Mouse (Mus musculus) embryonic facial prominence, embryonic 13.5 days (tissue): ENCODE results near the gene Flot1. TPM values are rescaled to one million over a fixed set of nuclear protein-coding genes. Genes with fewer than 3 reads are reported as not detected.

ENCODE experiments used
- ATAC-seq: fragments of 200-750 bp; cut with Nextera tagmentation; 2 replicates; pipeline ENCODE4 v1.8.0; 2017; ENCODE audit warnings: low read depth; ENCODE audit not compliant: insufficient number of reproducible peaks, insufficient read depth, low FRiP score, low TSS enrichment
- H3K27ac ChIP-seq: fragments of 300-500 bp; sonication (generic); 2 replicates; pipeline ENCODE4 v1.5.1; 2015; ENCODE audit warnings: moderate library complexity, mild to moderate bottlenecking, inconsistent platforms
- H3K27me3 ChIP-seq: fragments of 300-500 bp; sonication (generic); 2 replicates; pipeline ENCODE4 v1.6.1; 2015; ENCODE audit warnings: mild to moderate bottlenecking, inconsistent platforms
- H3K36me3 ChIP-seq: fragments of 300-500 bp; sonication (generic); 2 replicates; pipeline ENCODE4 v1.6.1; 2015; ENCODE audit warnings: mild to moderate bottlenecking, inconsistent platforms
- H3K4me1 ChIP-seq: fragments of 300-500 bp; sonication (generic); 2 replicates; pipeline ENCODE4 v1.6.1; 2015; ENCODE audit warnings: inconsistent platforms
- H3K4me2 ChIP-seq: fragments of 300-500 bp; sonication (generic); 2 replicates; pipeline ENCODE4 v1.6.1; 2015; ENCODE audit warnings: moderate library complexity, mild to moderate bottlenecking, inconsistent platforms
- H3K4me3 ChIP-seq: fragments of 300-500 bp; sonication (generic); 2 replicates; pipeline ENCODE4 v1.5.1; 2015; ENCODE audit warnings: mild to moderate bottlenecking, inconsistent platforms
- H3K9ac ChIP-seq: fragments of 300-500 bp; sonication (generic); 2 replicates; pipeline ENCODE4 v1.6.1; 2015; ENCODE audit warnings: mild to moderate bottlenecking, inconsistent platforms
- H3K9me3 ChIP-seq: fragments of 300-500 bp; sonication (generic); 2 replicates; pipeline ENCODE4 v1.6.1; 2016; ENCODE audit warnings: inconsistent platforms
- WGBS: fragments of 180-500 bp; shearing (Covaris S2); methylation state at CpG from one replicate; pipeline ENCODE4 v1.1.7; 2015; ENCODE audit warnings: mixed read lengths; 5-methylcytosine and 5-hydroxymethylcytosine counted together
- polyA plus RNA-seq: library from polyadenylated mRNA; unstranded; fragments of >200 nt; fragmentation: Nextera tagmentation; extraction: Ambion mirVana; gene quantifications from 2 replicates; pipeline ENCODE4 v1.2.1, GENCODE M21; 2015

Gene Flot1
- polyA plus RNA-seq, 1 experiment from 2014 or later: 61.0 TPM

DNA sequence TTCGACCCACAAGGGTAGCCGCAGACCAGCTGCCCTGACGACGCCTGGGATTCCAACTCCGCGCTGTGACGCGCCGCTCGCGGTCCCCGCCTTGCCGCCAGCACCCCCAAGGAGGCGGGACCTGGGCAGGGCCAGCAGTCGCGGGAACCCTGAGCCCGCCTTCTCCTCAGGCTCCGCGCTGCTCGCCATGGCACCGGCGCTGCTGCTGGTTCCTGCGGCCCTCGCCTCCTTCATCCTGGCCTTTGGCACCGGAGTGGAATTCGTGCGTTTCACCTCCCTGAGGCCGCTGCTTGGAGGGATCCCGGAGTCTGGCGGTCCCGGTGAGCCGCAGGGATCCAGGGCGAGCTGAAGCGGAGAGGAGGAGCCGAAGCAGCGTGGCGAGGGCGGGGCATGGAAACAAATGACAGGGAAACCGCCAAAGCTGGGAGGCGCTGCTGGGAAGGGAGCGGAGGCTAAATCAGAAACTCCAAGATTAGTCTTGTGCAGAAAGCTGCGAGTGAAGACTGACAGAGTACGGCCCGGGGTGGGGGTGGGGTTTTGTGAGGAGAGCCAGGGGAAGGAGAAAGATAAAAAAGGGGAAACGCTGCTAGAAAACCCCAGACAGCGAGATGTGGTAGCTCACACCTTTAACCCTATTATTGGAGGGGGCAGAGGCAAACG lies 38.3 kb downstream of the Flot1 start, which contains the start of gene Nrm:
Gene Nrm, plus strand, starts transcription at position 121 of the 660 bp plus-strand sequence.
- under 1% methylated on average over 47 of the region's 47 CpGs for WGBS
- Histone ChIP-seq H3K36me3 (peaks cover 31% of the 10 kb centered on the region), H3K27ac (peak within 1 kb of the TSS; percentile 96), H3K4me3 (peak within 1 kb of the TSS; percentile 75), H3K4me2 (peak within 1 kb of the TSS; percentile 71), H3K9ac (peak within 1 kb of the TSS; percentile 79), H3K9me3 (no peaks in the 10 kb centered on the region), H3K27me3 (no peaks in the 10 kb centered on the region), H3K4me1 (peaks cover 20% of the 10 kb centered on the region)
- peak; percentile 89 for ATAC-seq

DNA sequence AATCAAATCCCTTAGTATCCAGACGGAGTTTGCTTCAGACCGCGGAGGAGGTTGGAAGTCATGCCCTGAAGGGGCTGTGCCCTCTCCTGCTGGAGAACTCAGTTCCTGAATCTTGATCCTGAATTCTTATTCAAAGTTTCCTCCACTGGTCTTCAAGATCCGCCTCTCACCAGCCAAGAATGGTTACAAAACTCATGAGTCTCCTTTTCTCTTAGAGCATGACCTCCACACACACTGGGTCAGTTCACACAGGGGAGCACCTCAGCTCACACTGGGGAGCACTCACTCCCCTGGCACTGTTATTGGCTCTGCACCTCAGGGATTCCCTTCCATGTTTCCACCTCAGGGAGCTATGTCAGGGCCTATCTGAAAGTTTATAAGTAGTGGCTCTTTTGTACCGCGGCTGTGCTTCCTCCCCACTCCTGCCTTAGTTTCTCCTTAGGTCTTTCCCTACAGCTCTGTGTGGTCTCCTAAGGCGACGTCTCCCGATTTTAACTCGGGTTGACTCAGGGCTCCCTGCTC lies 41.9 kb downstream of the Flot1 start:
- no peaks in the 10 kb centered on the region for H3K9me3 ChIP-seq
- H3K27me3 ChIP-seq: no peaks in the 10 kb centered on the region
- H3K27ac ChIP-seq: peak overlapping the region; percentile 98
- H3K9ac ChIP-seq: peak overlapping the region; percentile 89
- H3K36me3 ChIP-seq: peaks cover 12% of the 10 kb centered on the region; the same call in 1 of the 2 replicates
- peak overlapping the region; percentile 73 for H3K4me3 ChIP-seq
- peak overlapping the region; percentile 99 for H3K4me2 ChIP-seq
- WGBS: 18% methylated on average over 10 of the region's 10 CpGs
- no peak for ATAC-seq
- H3K4me1 ChIP-seq: peaks cover 50% of the 10 kb centered on the region

DNA sequence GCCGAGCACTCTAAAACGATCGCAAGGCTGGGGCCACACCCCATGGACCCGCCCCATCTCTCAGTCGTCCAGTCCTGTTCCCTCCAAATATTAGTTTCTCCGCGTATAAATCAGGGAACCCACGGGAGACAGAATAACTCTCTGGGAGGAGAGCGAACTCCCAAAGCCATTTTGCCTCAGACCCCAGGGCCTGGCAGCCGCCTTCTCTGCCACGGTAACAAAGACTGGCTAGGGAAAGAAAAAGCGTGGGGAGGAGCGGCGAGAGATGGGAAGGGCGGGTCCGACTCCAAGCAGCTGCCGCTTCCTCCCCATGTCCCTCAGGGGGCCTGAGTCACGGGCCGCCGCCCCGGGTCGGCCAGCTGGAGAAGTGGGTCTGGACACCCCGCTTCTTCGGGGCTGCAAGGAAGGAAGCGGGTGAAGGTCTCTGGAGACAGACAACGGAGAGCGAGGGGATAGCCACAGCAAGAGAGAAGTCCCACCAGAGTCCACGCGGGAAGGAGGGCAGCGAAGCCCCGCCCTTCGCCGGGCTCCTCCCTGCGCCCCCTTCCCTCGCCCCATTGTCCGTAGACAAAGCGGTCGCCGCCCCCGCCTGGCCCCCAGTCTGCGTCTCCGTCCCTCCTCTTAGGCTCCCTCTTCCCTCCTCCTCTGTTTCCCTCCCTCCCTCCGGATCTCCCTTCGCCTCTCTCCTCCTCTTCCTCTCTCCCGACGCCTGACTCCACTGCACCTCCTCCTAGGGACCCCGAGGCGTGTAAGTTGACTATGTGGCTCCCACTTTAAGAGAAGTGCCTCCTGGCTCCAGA lies 42.7 kb downstream of the Flot1 start, which contains the start of gene Ppp1r18:
Gene Ppp1r18, plus strand, starts transcription at position 113 of the 800 bp plus-strand sequence.
- peak; percentile 63 for ATAC-seq
- WGBS: under 1% methylated on average over 37 of the region's 48 CpGs

DNA sequence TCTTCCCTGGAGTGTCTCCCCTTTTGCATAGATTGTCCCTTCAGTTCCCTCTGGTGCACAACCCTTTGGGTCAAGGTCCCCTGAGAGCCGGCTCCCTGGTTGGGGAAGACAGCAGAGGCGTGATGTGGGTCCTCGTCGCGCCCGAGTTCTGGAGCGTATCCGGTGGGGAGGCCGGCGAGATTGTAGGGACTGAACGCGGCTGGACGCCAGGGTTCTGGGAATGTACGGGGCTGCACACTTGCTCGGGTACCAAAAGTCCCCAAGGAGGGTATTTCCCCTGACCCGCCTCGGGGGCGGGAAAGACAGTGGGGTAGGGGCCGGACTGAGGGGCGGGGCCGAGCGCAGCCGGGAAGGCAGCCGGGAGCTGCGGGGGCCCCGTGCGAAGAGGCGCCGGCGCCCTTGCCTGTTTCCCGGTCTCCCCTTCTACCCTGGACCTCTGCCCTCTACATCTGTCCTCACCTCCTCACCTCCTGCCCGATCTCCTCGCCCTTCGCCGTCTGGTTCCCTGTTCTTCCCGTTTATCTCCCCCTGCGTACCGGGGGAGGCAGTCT lies 43.3 kb downstream of the Flot1 start:
- under 1% methylated on average over 38 of the region's 38 CpGs for WGBS
- ATAC-seq: peak; percentile 29; the same call in 1 of the 2 replicates
- H3K4me1 ChIP-seq: peaks cover 56% of the 10 kb centered on the region

More for the DNA sequence above, 42.7 kb downstream of the Flot1 start, which contains the start of gene Ppp1r18:
- Histone ChIP-seq H3K36me3 (peaks cover 14% of the 10 kb centered on the region; the same call in 1 of the 2 replicates), H3K4me3 (peak within 1 kb of the TSS; percentile 73), H3K27ac (peak within 1 kb of the TSS; percentile 98), H3K9me3 (no peaks in the 10 kb centered on the region), H3K27me3 (no peaks in the 10 kb centered on the region), H3K4me2 (peak within 1 kb of the TSS; percentile 99), H3K4me1 (peaks cover 54% of the 10 kb centered on the region), H3K9ac (peak within 1 kb of the TSS; percentile 89)

DNA sequence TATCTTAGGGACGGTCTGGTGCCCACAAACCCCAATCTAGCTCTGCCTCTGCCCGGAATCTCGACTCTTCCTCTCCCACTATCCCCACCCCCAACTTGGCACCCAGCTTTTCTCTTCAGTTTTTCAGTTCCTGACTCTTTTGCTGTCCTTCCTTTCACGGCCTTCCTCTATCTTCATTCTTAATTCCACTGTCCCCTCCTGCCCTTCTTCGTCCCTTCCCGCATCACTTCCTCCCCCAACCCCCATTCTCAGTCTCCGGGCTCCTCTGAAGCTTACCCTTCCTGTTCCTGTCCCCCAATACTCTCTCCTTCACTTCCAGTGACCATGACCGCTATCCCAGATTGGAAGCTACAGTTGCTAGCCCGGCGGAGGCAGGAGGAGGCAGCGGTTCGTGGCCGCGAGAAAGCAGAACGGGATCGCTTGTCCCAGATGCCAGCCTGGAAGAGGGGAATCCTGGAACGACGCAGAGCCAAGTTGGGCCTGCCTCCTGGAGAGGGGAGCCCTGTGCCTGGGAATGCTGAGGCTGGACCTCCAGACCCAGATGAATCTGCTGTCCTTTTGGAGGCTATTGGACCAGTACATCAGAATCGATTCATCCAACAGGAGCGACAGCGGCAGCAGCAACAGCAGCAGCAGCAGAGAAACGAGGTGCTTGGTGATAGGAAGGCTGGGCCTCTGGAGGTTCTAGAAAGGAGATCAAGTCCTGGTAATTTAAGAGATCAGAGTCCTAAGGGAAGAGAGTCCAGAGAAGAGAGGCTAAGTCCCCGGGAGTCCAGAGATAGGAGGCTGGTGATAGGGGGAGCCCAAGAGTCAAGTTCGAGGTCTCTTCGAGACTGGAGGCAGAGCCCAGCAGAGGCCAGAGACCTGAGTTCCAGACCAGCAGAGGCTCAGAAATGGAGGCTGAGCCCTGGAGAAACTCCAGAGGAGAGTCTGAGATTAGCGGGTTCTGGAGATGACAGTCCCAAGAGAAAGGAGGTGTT lies 44.2 kb downstream of the Flot1 start:
- 9% methylated on average over 26 of the region's 26 CpGs for WGBS
- ATAC-seq: no peak
- H3K4me1 ChIP-seq: peaks cover 56% of the 10 kb centered on the region

More for the DNA sequence above, 43.3 kb downstream of the Flot1 start:
- 0 out of 2 replicates have a peak, but pooled peaks cover 2% of the 10 kb centered on the region for H3K9me3 ChIP-seq
- H3K27ac ChIP-seq: peak overlapping the region; percentile 98
- H3K9ac ChIP-seq: peak overlapping the region; percentile 89
- peak overlapping the region; percentile 73 for H3K4me3 ChIP-seq
- peaks cover 21% of the 10 kb centered on the region for H3K36me3 ChIP-seq
- no peaks in the 10 kb centered on the region for H3K27me3 ChIP-seq
- peak overlapping the region; percentile 99 for H3K4me2 ChIP-seq

DNA sequence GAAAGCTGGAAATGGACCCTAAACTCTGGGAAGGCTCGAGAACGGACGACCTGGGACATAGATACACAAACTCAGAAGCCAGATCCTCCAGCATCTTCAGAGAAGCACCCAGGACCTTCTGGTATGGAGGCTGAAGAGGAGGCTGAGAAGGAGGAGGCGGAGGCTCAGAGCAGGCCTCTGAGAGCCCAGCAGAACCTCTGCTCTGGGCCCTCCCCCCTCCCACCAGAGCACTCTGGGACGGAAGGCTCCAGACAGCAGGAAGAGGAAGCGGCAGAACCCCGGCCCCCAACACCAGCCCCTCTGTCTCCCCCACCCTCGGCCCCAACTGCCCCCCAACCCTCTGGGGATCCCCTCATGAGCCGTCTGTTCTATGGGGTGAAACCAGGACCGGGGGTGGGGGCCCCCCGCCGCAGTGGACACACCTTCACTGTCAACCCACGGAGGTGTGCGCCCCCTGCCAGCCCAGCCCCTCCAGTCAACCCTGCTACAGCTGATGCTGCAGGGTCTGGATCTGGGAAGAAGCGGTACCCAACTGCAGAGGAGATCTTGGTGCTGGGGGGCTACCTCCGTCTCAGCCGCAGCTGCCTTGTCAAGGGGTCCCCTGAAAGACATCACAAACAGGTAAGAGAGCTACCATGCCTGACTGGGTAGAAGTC lies 45.3 kb downstream of the Flot1 start:
- WGBS: 19% methylated on average over 17 of the region's 17 CpGs
- H3K4me1 ChIP-seq: peaks cover 63% of the 10 kb centered on the region

More for the DNA sequence above, 44.2 kb downstream of the Flot1 start:
- H3K27ac ChIP-seq: peak overlapping the region; percentile 98
- no peaks in the 10 kb centered on the region for H3K27me3 ChIP-seq
- H3K9me3 ChIP-seq: 0 out of 2 replicates have a peak, but pooled peaks cover 3% of the 10 kb centered on the region
- H3K4me3 ChIP-seq: peak overlapping the region; percentile 73
- peak overlapping the region; percentile 89 for H3K9ac ChIP-seq
- H3K4me2 ChIP-seq: peak overlapping the region; percentile 99
- peaks cover 25% of the 10 kb centered on the region for H3K36me3 ChIP-seq

DNA sequence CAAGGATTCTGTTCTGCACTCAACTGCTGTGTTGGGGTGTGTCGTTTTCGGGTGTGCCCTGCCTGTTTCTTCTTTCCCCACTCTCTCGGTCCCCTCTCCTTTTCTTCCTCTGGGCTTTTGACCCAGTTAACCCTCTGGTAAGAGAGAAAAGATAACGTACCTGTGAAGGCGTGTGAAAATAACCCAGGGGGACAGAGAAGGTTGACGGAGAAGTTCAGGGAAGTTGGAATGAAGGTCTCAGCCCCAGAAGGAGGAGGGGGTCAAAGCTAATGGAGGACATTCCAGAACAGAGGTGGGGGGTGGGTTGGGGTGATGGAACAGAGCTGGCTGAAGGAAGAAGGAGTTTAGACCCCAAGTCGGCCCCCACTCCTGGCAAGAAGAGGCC lies 45.9 kb downstream of the Flot1 start:
- Histone ChIP-seq H3K36me3 (peaks cover 32% of the 10 kb centered on the region), H3K4me1 (peaks cover 70% of the 10 kb centered on the region), H3K27ac (peak overlapping the region; percentile 98), H3K9ac (peak overlapping the region; percentile 89), H3K9me3 (0 out of 2 replicates have a peak, but pooled peaks cover 3% of the 10 kb centered on the region), H3K4me3 (peak overlapping the region; percentile 73), H3K4me2 (peak overlapping the region; percentile 99), H3K27me3 (no peaks in the 10 kb centered on the region)
- 0% methylated on average over 7 of the region's 7 CpGs for WGBS
- ATAC-seq: no peak

More for the DNA sequence above, 45.3 kb downstream of the Flot1 start:
- Histone ChIP-seq H3K9ac (peak overlapping the region; percentile 89), H3K27me3 (no peaks in the 10 kb centered on the region), H3K4me2 (peak overlapping the region; percentile 99), H3K27ac (peak overlapping the region; percentile 98), H3K36me3 (peaks cover 30% of the 10 kb centered on the region), H3K9me3 (0 out of 2 replicates have a peak, but pooled peaks cover 3% of the 10 kb centered on the region), H3K4me3 (peak overlapping the region; percentile 73)
- no peak for ATAC-seq

DNA sequence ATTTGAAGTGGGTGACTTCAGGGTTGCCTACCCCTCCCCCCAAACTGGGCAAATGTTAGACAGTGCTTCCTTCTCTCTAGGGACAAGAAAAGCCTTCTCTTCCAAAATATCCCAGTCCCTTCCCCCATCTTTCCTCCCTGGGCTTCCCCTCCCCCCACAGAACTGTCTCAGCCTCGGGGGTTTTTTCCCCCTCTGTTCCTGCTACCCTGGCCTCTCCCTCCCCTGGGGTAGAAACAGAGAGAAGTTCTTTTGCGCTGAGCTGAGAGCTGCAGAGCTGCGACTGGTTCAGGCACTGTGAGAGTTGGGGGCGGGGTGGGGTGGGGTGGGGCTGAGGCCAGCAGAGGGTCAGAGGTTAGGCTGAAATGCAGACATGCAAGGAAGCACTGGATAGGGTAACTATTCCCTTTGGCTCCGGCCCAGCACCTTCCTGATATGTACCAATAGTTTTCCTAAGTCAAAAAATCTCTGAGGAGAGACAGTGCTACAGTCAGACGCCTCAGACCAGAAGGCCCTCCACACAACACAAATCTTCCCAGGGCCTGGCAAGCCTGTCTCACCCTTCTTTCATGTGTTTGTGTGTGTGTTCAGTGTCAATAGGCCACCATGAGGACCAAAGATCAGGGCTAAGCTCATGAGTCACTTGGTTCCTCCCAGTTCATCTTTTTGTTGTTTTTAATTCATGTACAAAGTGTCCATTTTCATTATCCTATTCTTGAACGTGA lies 46.5 kb downstream of the Flot1 start:
- Histone ChIP-seq H3K9ac (peak overlapping the region; percentile 89), H3K4me2 (peak overlapping the region; percentile 99), H3K27me3 (no peaks in the 10 kb centered on the region), H3K9me3 (0 out of 2 replicates have a peak, but pooled peaks cover 3% of the 10 kb centered on the region), H3K4me3 (peak overlapping the region; percentile 73), H3K36me3 (peaks cover 38% of the 10 kb centered on the region), H3K4me1 (peaks cover 69% of the 10 kb centered on the region), H3K27ac (peak overlapping the region; percentile 98)
- WGBS: 2% methylated on average over 7 of the region's 7 CpGs
- ATAC-seq: no peak

DNA sequence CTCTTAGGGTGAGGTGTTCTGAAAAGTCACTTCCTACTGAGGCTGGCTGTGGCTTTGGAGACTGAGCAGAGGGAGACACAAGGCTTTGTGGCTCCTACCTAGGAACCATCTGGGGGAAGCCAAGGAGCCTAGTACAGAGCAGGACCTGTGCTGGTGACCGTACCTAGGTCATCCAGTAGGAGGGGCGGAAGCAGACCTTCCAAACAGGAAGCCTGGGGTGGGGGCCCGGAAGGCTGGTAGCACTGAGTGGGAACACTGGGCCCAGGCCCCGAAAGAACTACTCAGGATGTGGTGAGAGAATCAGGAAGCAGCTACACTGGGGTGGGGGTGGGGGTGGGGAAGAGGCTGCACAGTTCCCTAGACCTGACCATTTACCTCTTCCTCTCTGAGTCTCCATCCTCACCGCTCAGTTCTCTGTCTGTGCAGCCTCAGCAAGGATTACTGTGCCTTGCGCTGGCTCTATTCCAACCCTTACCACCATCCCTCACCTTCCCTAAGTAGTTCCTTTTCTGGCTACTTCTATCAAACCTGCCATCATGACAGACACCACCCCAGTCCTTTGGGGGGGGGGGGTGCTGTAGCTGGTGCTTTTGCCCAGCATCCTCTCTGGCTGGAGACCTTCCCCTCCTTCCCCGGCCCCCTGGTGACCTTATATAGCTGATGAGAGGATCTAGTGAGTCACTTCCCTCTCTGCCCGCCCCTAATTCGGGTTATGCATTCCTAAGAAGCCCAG lies 47.3 kb downstream of the Flot1 start:
- Histone ChIP-seq H3K9ac (peak overlapping the region; percentile 89), H3K4me2 (peak overlapping the region; percentile 99), H3K4me1 (peaks cover 62% of the 10 kb centered on the region), H3K36me3 (peaks cover 46% of the 10 kb centered on the region), H3K27ac (peak overlapping the region; percentile 98), H3K9me3 (0 out of 2 replicates have a peak, but pooled peaks cover 3% of the 10 kb centered on the region), H3K27me3 (no peaks in the 10 kb centered on the region), H3K4me3 (peak overlapping the region; percentile 73)
- no peak for ATAC-seq
- WGBS: 41% methylated on average over 9 of the region's 9 CpGs
